Mouse (Mus musculus) midbrain, embryonic 16.5 days (tissue): Measurements from ENCODE around the gene Kif1c. TPM values are rescaled to one million over a fixed set of nuclear protein-coding genes. Genes with fewer than 3 reads are reported as not detected.

Experiments used
- ATAC-seq: fragments of 200-750 bp; cut with Nextera tagmentation; 2 replicates; pipeline ENCODE4 v1.8.0; 2017; ENCODE audit warnings: moderate TSS enrichment
- H3K27ac ChIP-seq: fragments of 300-500 bp; sonication (generic); 2 replicates; pipeline ENCODE4 v1.5.1; 2014; ENCODE audit warnings: mild to moderate bottlenecking, low read length, mixed read lengths
- H3K27me3 ChIP-seq: fragments of 300-500 bp; sonication (generic); 2 replicates; pipeline ENCODE4 v1.6.1; 2014; ENCODE audit warnings: low read depth, low read length, mixed read lengths; ENCODE audit not compliant: control insufficient read depth, insufficient read depth
- H3K36me3 ChIP-seq: fragments of 300-500 bp; sonication (generic); 2 replicates; pipeline ENCODE4 v1.6.1; 2014; ENCODE audit warnings: mild to moderate bottlenecking, low read length, moderate library complexity, mixed read lengths; ENCODE audit not compliant: control insufficient read depth, insufficient read depth
- H3K4me1 ChIP-seq: fragments of 300-500 bp; sonication (generic); 2 replicates; pipeline ENCODE4 v1.6.1; 2014; ENCODE audit warnings: mild to moderate bottlenecking, low read length, mixed read lengths; ENCODE audit not compliant: control insufficient read depth, insufficient read depth
- H3K4me2 ChIP-seq: fragments of 300-500 bp; sonication (generic); 2 replicates; pipeline ENCODE4 v1.6.1; 2014; ENCODE audit warnings: mild to moderate bottlenecking, low read length, mixed read lengths
- H3K4me3 ChIP-seq: fragments of 300-500 bp; sonication (generic); 2 replicates; pipeline ENCODE4 v1.5.1; 2014; ENCODE audit warnings: low read depth, mild to moderate bottlenecking, low read length, moderate library complexity, mixed read lengths
- H3K9ac ChIP-seq: fragments of 300-500 bp; sonication (generic); 2 replicates; pipeline ENCODE4 v1.6.1; 2014; ENCODE audit warnings: low read depth, low read length, mixed read lengths
- H3K9me3 ChIP-seq: fragments of 300-500 bp; sonication (generic); replicated peaks from 2 replicates; pipeline ENCODE4 v1.6.1; 2014; ENCODE audit warnings: mild to moderate bottlenecking, low read length, mixed read lengths; ENCODE audit not compliant: control insufficient read depth, poor library complexity, severe bottlenecking
- WGBS: fragments of 180-500 bp; shearing (Covaris S2); extraction: QIAGEN DNeasy Blood & Tissue Kit; methylation state at CpG from one replicate; pipeline ENCODE4 v1.1.7; 2014; 5-methylcytosine and 5-hydroxymethylcytosine counted together
- polyA plus RNA-seq: library from polyadenylated mRNA; unstranded; fragments of >200 nt; fragmentation: Nextera tagmentation; extraction: Ambion mirVana; gene quantifications from 2 replicates; pipeline ENCODE4 v1.2.1, GENCODE M21; 2015

Gene Kif1c
- polyA plus RNA-seq, result 1.3 and 1.5 TPM in 2 replicates

DNA sequence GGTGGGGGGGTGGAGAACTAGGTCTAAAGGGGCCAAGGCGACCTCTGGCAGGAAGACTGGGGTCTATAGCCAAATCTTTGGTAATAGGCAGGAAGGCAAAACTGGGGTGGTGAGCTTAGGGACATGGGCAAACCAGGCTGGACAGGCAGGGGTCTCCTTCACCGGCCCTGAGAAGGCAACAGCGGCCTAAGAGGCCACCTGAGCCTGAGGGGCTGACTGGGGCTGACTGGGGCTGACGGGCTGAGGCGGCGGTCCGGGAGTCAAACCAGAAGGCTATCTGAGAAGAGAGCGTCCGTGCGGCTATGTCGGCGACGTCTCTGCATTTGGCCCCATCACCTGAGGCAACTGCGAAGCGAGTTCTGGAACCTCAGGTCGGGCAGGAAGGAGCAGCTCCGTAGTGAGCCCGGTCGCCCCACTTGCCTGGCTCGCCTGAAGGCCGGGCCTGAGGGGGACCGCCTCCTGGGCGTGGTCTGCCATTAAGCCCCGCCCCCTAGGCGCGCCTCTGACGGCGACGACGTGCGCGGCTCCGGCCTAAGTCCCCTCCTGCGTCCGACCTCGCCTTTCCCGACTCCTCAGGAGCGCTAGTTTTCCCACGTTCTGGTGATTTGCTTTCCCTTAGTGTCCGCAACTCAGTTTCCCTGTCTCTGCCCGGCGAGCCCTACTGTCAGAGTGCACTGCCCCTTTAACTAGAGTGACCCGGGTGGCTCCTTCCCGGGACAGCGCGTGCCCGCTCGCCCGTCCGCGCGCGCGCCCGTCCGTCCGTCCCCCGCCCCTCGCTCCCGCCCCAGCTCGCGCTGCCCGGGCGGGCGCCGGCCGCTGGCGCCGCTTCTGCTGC lies at the start of gene Kif1c, which contains the start of gene Inca1:
Kif1c (plus strand) TSS at position 827 of the 835 bp plus-strand sequence.
Inca1 (minus strand) TSS at position 434 of the 835 bp plus-strand sequence.
- Histone ChIP-seq H3K4me1 (peaks cover 20% of the 10 kb centered on the region), H3K4me2 (peak within 1 kb of the TSS; percentile 77), H3K9me3 (no peaks in the 10 kb centered on the region), H3K27me3 (no peaks in the 10 kb centered on the region), H3K27ac (peak within 1 kb of the TSS; percentile 92), H3K9ac (peak within 1 kb of the TSS; percentile 81), H3K4me3 (peak within 1 kb of the TSS; percentile 76), H3K36me3 (peaks cover 8% of the 10 kb centered on the region)
- WGBS, result 1% methylated on average over 57 of the region's 69 CpGs
- peak; percentile 94 for ATAC-seq

DNA sequence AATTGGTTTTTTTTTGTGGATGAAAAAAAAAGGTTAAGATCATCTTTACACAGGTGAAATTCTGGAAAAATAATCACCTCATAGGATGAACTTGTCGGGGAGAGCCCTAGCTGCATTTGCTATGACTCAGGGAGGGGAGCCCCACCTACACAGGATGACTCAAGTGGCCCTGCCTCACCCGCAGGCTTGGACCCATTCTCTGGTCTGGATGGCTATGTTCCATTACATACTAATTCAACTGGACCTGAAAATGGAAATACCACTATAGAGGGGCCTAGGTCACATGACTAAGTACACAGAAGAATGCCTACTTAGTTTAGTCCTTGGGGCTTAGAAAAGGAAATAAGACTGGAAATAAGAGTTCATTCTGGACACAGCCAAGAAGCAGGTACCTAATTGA lies 49.0 kb upstream of the Kif1c start:
- H3K9ac ChIP-seq, result no peak overlapping the region
- no peak overlapping the region for H3K4me3 ChIP-seq
- ATAC-seq, result no peak
- peaks cover 36% of the 10 kb centered on the region for H3K4me1 ChIP-seq
- H3K27me3 ChIP-seq, result no peaks in the 10 kb centered on the region
- 80% methylated on average over 2 of the region's 2 CpGs for WGBS
- no peak overlapping the region for H3K27ac ChIP-seq
- H3K36me3 ChIP-seq, result peaks cover 14% of the 10 kb centered on the region
- H3K4me2 ChIP-seq, result no peak overlapping the region
- no peaks in the 10 kb centered on the region for H3K9me3 ChIP-seq

DNA sequence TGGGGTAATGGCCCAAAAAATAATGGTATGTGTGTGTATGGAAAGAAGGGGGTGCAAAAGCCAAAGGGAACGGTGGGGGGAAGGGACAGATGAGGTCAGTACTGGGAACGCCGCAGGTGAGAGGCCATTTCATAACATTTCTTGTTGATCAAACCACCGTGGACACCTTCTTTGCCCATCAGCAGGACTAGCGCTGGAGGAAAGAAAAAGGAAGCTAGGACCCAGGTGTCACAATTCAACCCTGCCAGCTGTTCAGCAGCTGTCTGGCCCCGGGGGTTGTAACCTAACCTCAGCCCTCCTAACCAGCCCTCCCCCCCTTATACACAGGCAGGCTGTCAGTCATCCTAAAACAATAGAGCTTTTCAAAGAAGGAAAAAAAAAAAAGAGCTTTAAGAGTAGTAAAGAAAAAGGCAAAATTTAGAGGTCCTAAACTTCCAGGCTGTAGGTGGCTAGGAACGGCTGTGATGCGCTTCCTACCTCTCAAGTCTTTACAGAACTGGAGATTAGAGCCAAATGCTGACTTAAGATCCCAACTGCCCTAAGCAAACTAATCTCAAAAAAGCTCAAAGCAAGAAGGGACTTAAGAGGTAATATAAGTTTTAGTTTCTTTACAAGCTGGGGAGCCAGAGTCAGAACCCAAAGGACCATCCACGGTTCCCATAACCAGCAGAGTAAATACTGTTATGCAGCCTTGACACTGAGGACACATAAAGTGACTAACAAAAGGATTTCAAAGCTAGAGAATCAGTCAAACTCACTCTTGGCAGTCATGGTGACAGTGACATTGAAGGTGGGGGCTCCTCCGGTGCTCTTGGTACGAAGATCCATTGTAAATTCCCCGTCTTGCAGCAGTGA lies 48.1 kb upstream of the Kif1c start:
- no peak overlapping the region for H3K27ac ChIP-seq
- H3K36me3 ChIP-seq, result peaks cover 14% of the 10 kb centered on the region
- peaks cover 40% of the 10 kb centered on the region for H3K4me1 ChIP-seq
- peak overlapping the region; percentile 95 for H3K4me3 ChIP-seq
- H3K9ac ChIP-seq, result no peak overlapping the region; the same call in 1 of the 2 replicates
- WGBS, result 76% methylated on average over 12 of the region's 12 CpGs
- H3K27me3 ChIP-seq, result no peaks in the 10 kb centered on the region
- peak overlapping the region; percentile 83 for H3K4me2 ChIP-seq
- H3K9me3 ChIP-seq, result no peaks in the 10 kb centered on the region
- ATAC-seq, result no peak

DNA sequence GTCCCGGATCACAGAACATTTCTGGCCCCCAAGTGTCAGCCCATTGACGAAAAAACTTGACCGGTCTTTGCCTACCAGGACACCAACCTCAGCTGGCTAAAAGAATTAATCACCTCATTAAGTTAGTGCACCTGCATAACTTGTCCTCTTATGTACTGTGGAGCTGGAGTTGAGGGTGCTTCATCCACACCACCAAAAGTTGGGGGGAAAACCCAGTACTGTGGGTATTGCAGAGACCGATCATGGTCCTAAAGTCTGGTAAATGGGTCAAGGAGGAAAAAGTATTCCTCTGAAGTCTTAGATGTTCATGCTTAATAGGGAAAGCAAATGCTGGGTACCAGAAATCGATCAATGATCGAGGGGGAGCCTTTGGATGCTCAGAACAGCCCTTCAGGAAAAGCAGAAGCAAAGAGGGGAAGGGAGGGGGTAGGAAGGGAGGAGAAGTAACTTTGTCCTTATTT lies 47.4 kb upstream of the Kif1c start:
- 58% methylated on average over 6 of the region's 6 CpGs for WGBS
- Histone ChIP-seq H3K4me2 (peak overlapping the region; percentile 83), H3K36me3 (peaks cover 14% of the 10 kb centered on the region), H3K9ac (peak overlapping the region; percentile 94), H3K27me3 (no peaks in the 10 kb centered on the region), H3K27ac (peak overlapping the region; percentile 95), H3K9me3 (no peaks in the 10 kb centered on the region), H3K4me3 (peak overlapping the region; percentile 95), H3K4me1 (peaks cover 39% of the 10 kb centered on the region)
- no peak for ATAC-seq

DNA sequence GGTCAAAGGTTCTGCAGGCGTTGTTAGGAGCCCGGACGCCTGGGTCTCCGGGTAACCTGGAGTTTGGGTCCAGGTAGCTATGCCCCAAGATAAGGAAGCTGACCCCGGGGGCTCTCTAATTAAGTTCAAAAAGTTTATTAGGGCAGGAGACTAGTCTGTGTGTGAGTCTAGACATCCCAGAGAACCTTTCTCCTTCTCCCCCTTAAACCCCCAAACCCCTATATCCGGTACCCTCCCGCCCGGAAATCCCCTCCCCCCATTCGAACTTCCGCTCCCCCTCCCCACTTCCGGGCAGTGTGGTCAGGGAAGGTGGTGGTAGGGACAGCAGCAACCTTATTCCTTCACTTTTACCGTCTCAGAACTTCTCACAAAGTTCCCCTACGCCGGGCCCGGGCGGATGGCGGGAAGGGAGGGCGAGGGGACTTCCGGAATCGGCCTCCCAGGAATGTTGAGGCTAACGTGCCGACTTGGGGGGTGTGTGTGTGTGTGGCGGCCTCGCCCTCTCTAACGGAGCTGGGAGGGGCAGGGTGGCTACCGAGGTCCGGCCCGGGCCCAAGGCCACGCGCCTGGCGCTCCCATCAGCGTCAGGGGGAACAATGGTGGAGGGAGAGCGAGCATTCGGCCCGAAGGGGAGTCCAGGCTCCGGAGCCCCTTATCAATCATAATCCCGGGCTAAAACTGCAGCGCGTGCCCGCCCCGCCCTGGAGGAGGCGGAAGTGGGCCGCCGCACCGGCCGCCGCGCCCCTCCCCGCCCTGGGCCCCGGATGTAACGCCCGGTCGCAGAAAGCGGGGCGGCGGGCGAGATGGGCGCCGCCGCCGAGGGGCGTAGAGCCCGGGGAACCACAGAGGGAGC lies 46.8 kb upstream of the Kif1c start:
- 0% methylated on average over 45 of the region's 63 CpGs for WGBS

DNA sequence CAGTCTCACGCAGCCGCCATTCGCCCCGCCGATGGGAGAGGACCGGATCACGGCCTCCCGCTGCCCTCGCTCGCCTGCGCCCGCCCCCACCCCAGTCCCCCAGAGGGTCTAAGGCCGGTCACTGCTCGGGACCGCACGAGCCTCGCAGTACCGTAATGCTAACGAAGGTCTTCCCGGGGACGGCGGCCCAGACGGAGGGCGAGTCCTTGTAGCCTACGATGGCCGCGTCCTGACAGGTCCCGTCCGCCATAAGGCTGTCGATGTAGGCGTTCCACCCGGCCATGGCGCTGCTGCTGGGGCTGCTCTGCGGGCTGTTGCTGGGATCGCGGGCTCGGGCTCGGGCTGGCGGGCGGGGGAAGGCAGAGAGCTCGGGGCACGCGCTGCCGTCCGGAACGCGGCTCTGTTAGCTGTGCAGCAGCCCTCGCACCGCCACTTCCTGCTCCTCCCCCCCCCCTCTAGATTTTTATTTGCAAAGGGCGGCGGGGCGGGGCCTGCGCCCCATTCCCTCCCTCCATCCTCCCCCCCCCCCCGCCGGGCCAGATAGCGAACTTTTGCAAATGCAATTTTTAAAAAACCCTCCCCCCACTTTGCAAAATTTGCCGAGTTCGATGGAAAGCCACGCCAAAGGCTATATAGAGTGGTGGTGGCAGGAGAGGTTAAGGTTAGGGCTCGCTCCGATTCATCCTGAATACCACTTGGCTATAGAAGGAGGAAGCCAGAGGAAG lies 46.0 kb upstream of the Kif1c start, which contains the start of gene Pfn1:
Pfn1 (minus strand) TSS at position 447 of the 725 bp plus-strand sequence.
- peaks cover 12% of the 10 kb centered on the region for H3K36me3 ChIP-seq
- ATAC-seq, result peak; percentile 76
- WGBS, result under 1% methylated on average over 47 of the region's 61 CpGs
- H3K27me3 ChIP-seq, result no peaks in the 10 kb centered on the region
- H3K4me2 ChIP-seq, result peak within 1 kb of the TSS; percentile 83
- H3K27ac ChIP-seq, result peak within 1 kb of the TSS; percentile 95
- H3K9ac ChIP-seq, result peak within 1 kb of the TSS; percentile 94
- no peaks in the 10 kb centered on the region for H3K9me3 ChIP-seq
- peak within 1 kb of the TSS; percentile 95 for H3K4me3 ChIP-seq
- peaks cover 29% of the 10 kb centered on the region for H3K4me1 ChIP-seq

More for the DNA sequence above, 46.8 kb upstream of the Kif1c start:
- Histone ChIP-seq H3K9ac (peak overlapping the region; percentile 94), H3K4me3 (peak overlapping the region; percentile 95), H3K36me3 (peaks cover 14% of the 10 kb centered on the region), H3K4me1 (peaks cover 33% of the 10 kb centered on the region), H3K27ac (peak overlapping the region; percentile 95), H3K9me3 (no peaks in the 10 kb centered on the region), H3K27me3 (no peaks in the 10 kb centered on the region), H3K4me2 (peak overlapping the region; percentile 83)
- peak; percentile 60 for ATAC-seq

DNA sequence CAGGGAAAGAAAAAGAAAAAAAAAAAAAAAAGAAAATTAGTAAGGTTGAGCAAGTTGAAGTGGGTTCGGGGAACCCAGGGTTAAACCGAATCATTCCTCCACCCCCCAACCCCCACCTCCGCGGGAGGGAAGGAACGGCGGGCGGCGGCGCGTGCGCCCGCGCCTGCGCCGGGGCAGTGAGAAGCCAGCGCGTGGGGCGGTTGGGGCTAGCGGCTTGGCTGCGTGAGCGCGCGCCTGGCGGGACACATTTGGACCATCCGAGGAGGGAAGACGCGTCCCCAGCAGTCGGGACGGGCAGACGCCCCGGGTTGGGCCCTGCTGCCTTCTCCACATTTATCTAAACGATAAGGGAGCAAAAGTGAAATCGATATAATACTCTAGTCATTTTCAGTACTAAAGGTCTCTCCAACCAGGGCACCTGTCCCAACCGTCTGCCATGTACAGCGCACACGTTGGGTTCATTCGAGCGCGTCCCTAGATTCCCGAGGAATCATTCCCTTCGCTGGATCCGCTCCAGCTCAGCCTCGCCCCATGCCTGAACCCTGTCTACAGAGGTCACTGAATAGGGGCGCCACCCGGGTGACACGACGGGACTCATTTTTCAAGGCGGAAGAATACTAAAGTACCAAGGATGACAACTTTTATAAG lies 45.3 kb upstream of the Kif1c start:
- peak overlapping the region; percentile 95 for H3K4me3 ChIP-seq
- H3K27me3 ChIP-seq, result no peaks in the 10 kb centered on the region
- H3K4me1 ChIP-seq, result peaks cover 29% of the 10 kb centered on the region
- peak overlapping the region; percentile 94 for H3K9ac ChIP-seq
- H3K4me2 ChIP-seq, result peak overlapping the region; percentile 83
- no peaks in the 10 kb centered on the region for H3K9me3 ChIP-seq
- H3K36me3 ChIP-seq, result peaks cover 11% of the 10 kb centered on the region
- ATAC-seq, result peak; percentile 47
- H3K27ac ChIP-seq, result peak overlapping the region; percentile 95
- under 1% methylated on average over 45 of the region's 48 CpGs for WGBS
